Comparison of ENCODE assay signal across 22 mouse cellular contexts in the genomic region with DNA sequence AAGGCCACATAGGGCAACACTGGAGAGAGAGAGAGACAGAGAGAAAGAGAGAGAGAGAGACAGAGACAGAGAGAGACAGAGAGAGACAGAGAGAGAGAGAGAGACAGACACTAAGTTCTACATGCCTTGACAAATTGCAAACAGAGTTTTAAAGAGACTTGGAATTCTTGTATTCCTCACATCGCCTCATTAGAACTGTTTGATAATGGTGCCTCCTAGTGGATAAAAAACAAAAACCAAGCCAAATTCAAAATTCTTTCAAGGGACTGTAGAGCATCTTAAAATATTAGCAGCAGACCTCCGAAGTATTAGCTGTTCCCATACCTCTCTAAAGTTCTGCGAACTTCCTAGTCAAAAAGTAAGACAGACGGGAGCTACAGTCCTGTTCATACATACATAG. TPM values are rescaled to one million over a fixed set of nuclear protein-coding genes. Genes with fewer than 3 reads are reported as not detected.
DNase-seq lines count a peak whose midpoint lies in the region; ATAC-seq and TF ChIP-seq lines count a peak whose summit lies in the region.
"Had no signal": no experiment of that assay in that cellular context is flagged by ENCODE, and none has a peak within 500 bp of the region (broad histone marks: within the 10 kb centered on the region; RNA-seq: fewer than 3 reads in every experiment).

No protein-coding gene starts in this region.

- WGBS in forebrain, postnatal 0 days, result 86% methylated on average over 4 of the region's 4 CpGs
- WGBS in forebrain, embryonic 11.5 days, result 78% methylated on average over 4 of the region's 4 CpGs

- H3K27me3 ChIP-seq in forebrain, postnatal 0 days (ENCODE audit: insufficient read depth, low read length), result no peaks in the 10 kb centered on the region
- no peaks in the 10 kb centered on the region for H3K27me3 ChIP-seq in forebrain, embryonic 11.5 days (ENCODE audit: control insufficient read depth, insufficient read depth, low read length)
- H3K27me3 ChIP-seq: forebrain, embryonic 13.5 days; heart, embryonic 13.5 days; limb, embryonic 12.5 days; stomach, embryonic 15.5 days had no signal

- no peak for DNase-seq in forebrain, postnatal 0 days
- DNase-seq in forebrain, embryonic 11.5 days (ENCODE audit: low spot score), result no peak
- DNase-seq in left cerebral cortex, adult 2 months (ENCODE audit: extremely low spot score in 1 of 2, low spot score in 2 of 2), result no peak
- no peak for DNase-seq in left cerebral cortex, adult 8-10 months (ENCODE audit: low spot score in 2 of 2)
- DNase-seq in A20 (ENCODE audit: low read depth, low spot score), result peak; percentile 31
- peak; percentile 6 for DNase-seq in c-Kit-positive CD71-negative TER-119-negative erythroid progenitor cells, embryonic 14.5 days (ENCODE audit: low read depth)
- DNase-seq in spleen, postnatal 14 days (ENCODE audit: low spot score in 2 of 2), result no peak
- DNase-seq in urinary bladder, postnatal 10 days (ENCODE audit: low spot score), result no peak
- DNase-seq: cerebellum, adult 9-10 months; gastrocnemius, postnatal 25 days; kidney, postnatal 10 days; layer of hippocampus, postnatal 36 days; right cerebral cortex, postnatal 14 days; thymus, postnatal 4 days had no signal

- H3K4me1 ChIP-seq in forebrain, postnatal 0 days (ENCODE audit: insufficient read depth), result no peaks in the 10 kb centered on the region
- no peaks in the 10 kb centered on the region for H3K4me1 ChIP-seq in forebrain, embryonic 11.5 days (replicated peaks; ENCODE audit: control insufficient read depth, insufficient read depth, low read length)
- H3K4me1 ChIP-seq: forebrain, embryonic 13.5 days; heart, embryonic 13.5 days; limb, embryonic 12.5 days; stomach, embryonic 15.5 days had no signal

- H3K36me3 ChIP-seq in forebrain, postnatal 0 days (ENCODE audit: insufficient read depth), result no peaks in the 10 kb centered on the region
- H3K36me3 ChIP-seq in forebrain, embryonic 11.5 days (ENCODE audit: control insufficient read depth, insufficient read depth, low read length), result no peaks in the 10 kb centered on the region
- H3K36me3 ChIP-seq: heart, embryonic 13.5 days; limb, embryonic 12.5 days; stomach, embryonic 15.5 days had no signal

- intact Hi-C loops in left cerebral cortex, adult 2 months (cut with DNase I), result loop anchor here (1.0 kb wide), 1 partner anchor 33 kb away; no protein-coding TSS in a partner anchor

- no peaks in the 10 kb centered on the region for H3K9me3 ChIP-seq in forebrain, postnatal 0 days (ENCODE audit: low read length)
- no peaks in the 10 kb centered on the region for H3K9me3 ChIP-seq in forebrain, embryonic 11.5 days (ENCODE audit: control insufficient read depth, low read length)
- H3K9me3 ChIP-seq: forebrain, embryonic 13.5 days; heart, embryonic 13.5 days; limb, embryonic 12.5 days; stomach, embryonic 15.5 days had no signal

- H3K4me2 ChIP-seq in forebrain, postnatal 0 days (ENCODE audit: low read depth), result no peak overlapping the region
- H3K4me2 ChIP-seq in forebrain, embryonic 11.5 days (ENCODE audit: low read depth, low read length, severe bottlenecking), result no peak overlapping the region
- H3K4me2 ChIP-seq: forebrain, embryonic 13.5 days; heart, embryonic 13.5 days; hindbrain, embryonic 14.5 days; limb, embryonic 12.5 days; stomach, embryonic 15.5 days had no signal

- no peak for ATAC-seq in forebrain, postnatal 0 days
- no peak for ATAC-seq in forebrain, embryonic 11.5 days (replicated peaks; ENCODE audit: low FRiP score)
- ATAC-seq: forebrain, embryonic 13.5 days; midbrain, embryonic 16.5 days had no signal

- H3K27ac ChIP-seq in forebrain, postnatal 0 days (ENCODE audit: low read depth, low read length), result no peak overlapping the region
- H3K27ac ChIP-seq in forebrain, embryonic 11.5 days (ENCODE audit: low read depth, low read length), result no peak overlapping the region
- H3K27ac ChIP-seq in left cerebral cortex, adult 2 months, result no peak overlapping the region
- H3K27ac ChIP-seq: forebrain, embryonic 13.5 days; heart, embryonic 13.5 days; hindbrain, embryonic 14.5 days; limb, embryonic 12.5 days; macrophage; stomach, embryonic 15.5 days had no signal

- no peak overlapping the region for H3K4me3 ChIP-seq in forebrain, postnatal 0 days (ENCODE audit: low read depth, low read length)
- H3K4me3 ChIP-seq in forebrain, embryonic 11.5 days (ENCODE audit: low read depth, low read length), result no peak overlapping the region
- H3K4me3 ChIP-seq in left cerebral cortex, adult 2 months, result no peak overlapping the region
- H3K4me3 ChIP-seq: forebrain, embryonic 13.5 days; heart, embryonic 13.5 days; limb, embryonic 12.5 days; stomach, embryonic 15.5 days had no signal

- peak; percentile 19; the same call in 1 of the 2 replicates for TF ChIP-seq CTCF in forebrain, postnatal 0 days (IDR thresholded peaks at IDR 0.05; ENCODE audit: low read depth)
- peak; percentile 48 for TF ChIP-seq CTCF in left cerebral cortex, adult 2 months (IDR thresholded peaks at IDR 0.05)

- H3K9ac ChIP-seq in forebrain, postnatal 0 days, result no peak overlapping the region
- no peak overlapping the region for H3K9ac ChIP-seq in forebrain, embryonic 11.5 days (ENCODE audit: low read length)
- H3K9ac ChIP-seq: forebrain, embryonic 13.5 days; heart, embryonic 13.5 days; hindbrain, embryonic 14.5 days; limb, embryonic 12.5 days; stomach, embryonic 15.5 days had no signal

RNA-seq across cellular contexts. Expression of a gene that starts 30.7 kb away (rescaled TPM):
- not detected in 2 replicates for total RNA-seq in forebrain, postnatal 0 days (2014; rRNA removed)
- polyA plus RNA-seq in forebrain, postnatal 0 days (2015; fragmentation: Nextera tagmentation; extraction: Ambion mirVana), result 0.19 TPM in 1 of 2 replicates, not detected in the other
- 0.48 and 0.57 TPM in 2 replicates for polyA plus RNA-seq in forebrain, embryonic 11.5 days (2014; fragmentation: Nextera tagmentation; extraction: Ambion mirVana)
- not detected for total RNA-seq in left cerebral cortex, adult 2 months (2021)
- total RNA-seq in left cerebral cortex, adult 8-10 months (2022), result not detected
- total RNA-seq: adrenal gland, postnatal 4 days; gastrocnemius, postnatal 25 days; layer of hippocampus, postnatal 36 days had no signal

RNA-seq across cellular contexts. Expression of a gene that starts 60.0 kb away (rescaled TPM):
- 3.5 and 3.9 TPM in 2 replicates for total RNA-seq in forebrain, postnatal 0 days (2014; rRNA removed)
- polyA plus RNA-seq in forebrain, postnatal 0 days (2015; fragmentation: Nextera tagmentation; extraction: Ambion mirVana), result 5.0 and 5.6 TPM in 2 replicates
- 1.7 and 1.9 TPM in 2 replicates for polyA plus RNA-seq in forebrain, embryonic 11.5 days (2014; fragmentation: Nextera tagmentation; extraction: Ambion mirVana)
- total RNA-seq in left cerebral cortex, adult 2 months (2021), result 10 to 100 TPM in 1 of 2 experiments, 1 to 10 TPM in 1; 7.6 to 10.5 TPM
- 10 to 100 TPM; 11.0 to 45.2 (median 20.5) TPM for total RNA-seq in left cerebral cortex, adult 8-10 months (2022)

Comparison
In these comparisons a context has a peak if more than half of its experiments do, and no peak if none do; other contexts are left out.
1. DNase-seq: peak in A20 (single experiment) and c-Kit-positive CD71-negative TER-119-negative erythroid progenitor cells, embryonic 14.5 days (single experiment); none in forebrain, postnatal 0 days (single experiment), forebrain, embryonic 11.5 days (single experiment), left cerebral cortex, adult 2 months (0 of 2), left cerebral cortex, adult 8-10 months (0 of 2), spleen, postnatal 14 days (0 of 2) and urinary bladder, postnatal 10 days (single experiment).